Mouse (Mus musculus) C2C12 (cell line): Measurements from ENCODE around the gene Dpf3.

ENCODE experiments used
- CTCF ChIP-seq: IDR thresholded peaks from one replicate; pipeline ENCODE4 v1.5.1; 2011; ENCODE audit not compliant: control insufficient read depth, insufficient read depth, insufficient read length
- MYOD1 ChIP-seq: IDR thresholded peaks from one replicate; pipeline ENCODE4 v1.6.1; 2011; ENCODE audit warnings: low read depth; ENCODE audit not compliant: control insufficient read depth, insufficient read length
- USF1 ChIP-seq: IDR thresholded peaks from one replicate; pipeline ENCODE4 v1.6.1; 2011; ENCODE audit warnings: low read depth, mild to moderate bottlenecking, control low read depth, moderate library complexity

GRCm38 (mm10) chr12:83227014-83227413 lies 260.5 kb downstream of the Dpf3 start:
- TF ChIP-seq CTCF (no peak), MYOD1 (no peak), USF1 (no peak)
